Mouse (Mus musculus) urinary bladder, adult 18-20 months (tissue): ENCODE measurements around the gene Zw10.
A peak's percentile ranks its signal among the peaks of the same experiment; 100 is the strongest.

Source experiments
- DNase-seq, 2 experiments: peaks; one replicate each; pipeline ENCODE4 v3.0.0; 2022; ENCODE audit warnings: low spot score in 2 of 2, mixed read lengths in 2 of 2

Gene Zw10

DNA sequence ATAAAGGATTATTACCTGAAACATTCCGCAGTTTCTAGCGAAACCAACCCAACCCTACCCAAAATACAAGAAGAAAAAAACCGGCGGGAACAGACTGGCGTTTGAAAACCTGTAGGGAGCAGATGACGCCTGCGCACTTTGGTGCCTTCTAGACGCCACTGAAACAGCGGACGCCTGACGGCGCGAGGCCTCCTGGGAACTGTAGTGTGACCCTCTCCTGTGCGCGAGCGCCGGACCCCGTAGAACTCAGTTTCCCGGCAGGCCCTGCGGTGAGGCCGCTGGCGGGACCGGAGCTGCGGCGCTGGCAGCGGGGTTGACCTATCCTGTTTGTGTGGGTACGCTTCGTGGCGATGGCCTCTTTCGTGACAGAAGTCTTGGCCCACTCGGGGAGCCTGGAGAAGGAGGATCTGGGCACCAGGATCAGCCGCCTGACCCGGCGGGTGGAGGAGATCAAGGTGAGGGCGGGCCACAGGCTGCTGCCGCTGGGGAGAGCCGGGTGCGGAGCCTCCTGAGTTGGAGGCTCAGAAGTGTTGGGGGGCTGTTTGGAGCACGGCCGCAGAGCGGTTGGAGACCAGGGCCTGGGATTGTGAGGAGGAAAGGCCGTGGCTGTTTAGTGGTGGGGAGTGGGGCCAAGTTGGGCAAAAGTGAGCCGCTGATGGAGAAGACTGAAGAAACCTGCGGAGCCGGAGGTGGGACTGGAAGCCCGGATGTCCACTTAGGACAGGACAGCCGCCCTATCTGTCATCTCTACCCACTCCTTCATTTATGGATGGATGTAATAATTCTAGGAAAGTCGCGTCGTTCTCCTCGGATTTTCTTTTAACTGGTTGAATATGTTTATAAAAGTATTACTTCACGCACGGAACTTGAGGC lies at the start of gene Zw10:
TSS of gene Zw10 (plus strand) at position 281 of the 873 bp plus-strand sequence.
- DNase-seq = peak; percentile 90 to 91

DNA sequence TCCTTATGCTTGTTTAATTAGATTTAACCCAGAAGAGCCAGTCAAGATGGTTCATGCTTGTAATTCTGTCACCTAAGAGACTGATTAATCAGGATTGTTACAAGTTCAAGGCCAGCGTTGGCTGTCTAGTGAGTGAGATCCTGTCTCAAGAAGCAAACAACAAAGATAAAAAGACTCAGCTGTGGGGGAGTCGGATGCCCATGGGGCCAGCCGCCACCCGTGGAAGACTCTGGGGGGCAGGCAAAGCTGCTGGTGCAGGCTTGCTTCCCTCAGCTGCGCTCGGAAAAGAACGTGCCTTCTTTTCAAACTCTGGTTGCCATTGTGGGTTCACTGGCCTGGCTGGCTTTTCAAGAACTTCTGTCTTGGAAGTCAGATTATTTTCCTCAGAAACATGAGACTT lies 39.6 kb upstream of the Zw10 start:
- DNase-seq = no peak

DNA sequence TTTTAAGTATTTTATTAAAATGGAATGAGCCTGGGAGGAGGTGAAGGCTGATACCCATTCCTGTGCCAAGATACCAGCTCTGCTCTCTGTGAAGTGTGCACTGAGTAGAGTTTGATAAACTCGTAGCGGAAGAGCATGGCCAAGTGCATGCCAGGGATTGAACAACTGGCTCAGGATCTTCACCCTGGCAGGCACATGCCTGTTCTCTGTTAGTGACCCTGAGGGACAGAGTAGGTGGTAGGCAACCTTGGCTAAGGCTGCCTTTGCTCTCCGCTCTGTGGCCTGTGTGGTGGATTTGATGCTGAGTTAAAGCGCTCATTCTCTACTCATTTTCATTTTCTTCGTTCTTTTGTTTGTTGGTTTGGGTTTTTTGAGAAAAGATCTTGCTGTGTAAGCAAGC lies 34.1 kb upstream of the Zw10 start:
- DNase-seq = no peak

DNA sequence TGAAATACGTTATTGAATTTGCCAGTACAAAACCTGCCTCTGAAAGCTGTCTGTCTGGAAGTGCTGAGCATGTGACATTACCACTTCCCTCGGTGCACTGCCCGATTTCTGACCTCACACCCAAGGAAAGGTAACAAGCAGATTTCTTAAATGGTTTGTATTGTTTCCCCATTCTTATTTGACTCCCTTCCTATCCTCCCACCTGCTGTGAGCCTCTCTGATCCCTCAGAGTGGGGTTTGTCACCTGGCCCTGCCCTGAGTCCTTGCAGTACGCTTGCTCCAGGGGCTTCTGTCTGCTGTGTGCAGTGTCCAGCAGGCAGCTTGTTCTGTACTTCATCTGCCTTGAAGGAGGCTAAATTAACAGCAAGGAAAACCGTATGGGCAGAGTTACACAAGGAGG lies 31.5 kb upstream of the Zw10 start:
- no peak for DNase-seq

DNA sequence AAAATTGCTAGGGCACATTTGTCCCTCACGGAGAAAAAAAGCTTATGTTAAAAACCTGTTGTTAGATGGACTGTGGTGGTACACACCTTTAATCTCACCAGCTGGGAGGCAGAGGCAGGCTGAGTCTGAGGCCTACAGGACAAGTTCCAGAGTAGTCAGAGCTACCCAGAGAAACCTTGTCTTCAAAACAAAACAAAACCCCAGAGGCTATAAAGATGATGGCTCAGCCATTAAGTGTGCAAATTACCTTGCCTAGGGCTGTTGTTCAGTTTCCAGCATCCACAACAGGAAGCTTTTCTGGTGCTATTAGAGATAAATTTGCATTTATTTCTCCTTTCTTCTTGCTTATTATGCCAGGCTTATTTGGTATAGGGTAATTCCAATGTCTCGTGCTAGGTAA lies 30.9 kb upstream of the Zw10 start:
- DNase-seq = no peak

DNA sequence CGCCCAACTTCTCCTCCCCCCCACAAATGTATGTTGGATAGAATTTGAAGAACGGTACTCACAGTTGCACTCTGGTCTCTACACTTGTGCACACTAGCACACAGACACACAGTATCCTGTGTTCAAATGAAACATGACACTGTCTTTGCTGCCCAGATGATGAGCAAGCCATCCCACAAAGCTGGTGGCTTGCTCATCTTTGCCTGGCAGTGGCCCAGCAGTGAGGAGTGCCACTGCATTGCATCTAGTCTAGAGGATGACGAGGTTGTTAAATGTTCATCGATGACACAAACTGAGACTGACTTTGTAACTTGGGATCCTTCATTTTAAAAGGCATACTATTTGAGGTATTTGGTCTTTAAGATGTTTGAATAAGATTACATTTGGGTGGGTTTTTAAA lies 20.6 kb upstream of the Zw10 start:
- DNase-seq = no peak

DNA sequence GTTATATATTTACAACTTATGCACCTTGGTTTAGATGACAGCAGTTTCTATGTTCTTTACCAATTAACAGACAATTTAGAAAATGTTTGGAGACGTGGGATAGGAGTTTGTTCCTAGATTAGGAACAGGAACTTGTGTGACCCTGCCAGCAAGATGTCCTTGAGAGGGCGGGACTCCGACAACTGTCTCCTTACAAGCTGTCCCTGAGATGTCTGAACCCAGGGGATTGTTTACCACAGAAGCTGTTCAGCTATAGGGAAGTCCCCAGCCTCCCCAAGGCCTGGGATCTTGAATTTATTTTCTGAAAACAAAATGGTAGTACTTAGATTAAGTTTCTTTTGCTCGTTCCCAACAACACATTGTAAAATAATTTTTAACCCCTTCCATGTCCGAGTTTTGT lies 4.5 kb upstream of the Zw10 start:
- no peak for DNase-seq

DNA sequence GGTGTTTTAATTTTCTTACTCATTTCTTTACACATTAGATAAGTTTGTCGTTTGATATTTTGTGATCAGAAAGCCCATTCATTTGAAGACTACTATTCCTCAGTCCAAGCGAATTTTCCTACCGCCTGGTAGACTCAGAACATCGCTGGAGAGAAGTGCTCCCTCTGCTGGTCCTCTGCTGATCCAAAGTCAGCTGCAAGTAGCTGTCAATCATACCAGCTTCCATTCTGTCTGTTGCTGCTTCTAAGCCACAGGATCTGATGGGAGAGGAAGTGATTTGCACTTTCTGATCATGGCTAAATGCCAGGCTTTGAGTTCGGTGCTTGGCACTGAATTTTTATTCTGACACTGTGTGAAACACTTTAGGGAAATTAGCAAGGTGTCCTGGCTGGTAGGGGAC lies 4.1 kb upstream of the Zw10 start:
- peak in 1 of 2 experiments; percentile 16 for DNase-seq

DNA sequence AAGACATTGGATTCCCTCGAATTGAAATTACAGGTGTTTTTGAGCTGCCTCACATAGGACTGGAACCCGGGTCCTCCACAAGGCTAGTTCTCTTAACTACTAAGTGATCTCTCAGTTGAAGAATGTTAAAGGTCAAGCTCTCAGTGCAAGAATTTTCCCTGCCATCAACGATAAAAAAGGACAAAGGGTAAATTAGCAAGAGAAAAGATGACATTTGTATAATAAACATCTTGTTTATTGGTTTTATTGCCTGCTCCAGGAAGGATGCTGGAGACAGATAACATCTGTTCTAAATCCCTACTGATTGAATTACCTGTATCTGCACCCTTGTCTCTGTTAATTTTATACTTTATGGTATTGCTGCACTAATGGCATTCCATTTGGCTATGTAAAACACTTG lies 1.4 kb upstream of the Zw10 start:
- no peak for DNase-seq

DNA sequence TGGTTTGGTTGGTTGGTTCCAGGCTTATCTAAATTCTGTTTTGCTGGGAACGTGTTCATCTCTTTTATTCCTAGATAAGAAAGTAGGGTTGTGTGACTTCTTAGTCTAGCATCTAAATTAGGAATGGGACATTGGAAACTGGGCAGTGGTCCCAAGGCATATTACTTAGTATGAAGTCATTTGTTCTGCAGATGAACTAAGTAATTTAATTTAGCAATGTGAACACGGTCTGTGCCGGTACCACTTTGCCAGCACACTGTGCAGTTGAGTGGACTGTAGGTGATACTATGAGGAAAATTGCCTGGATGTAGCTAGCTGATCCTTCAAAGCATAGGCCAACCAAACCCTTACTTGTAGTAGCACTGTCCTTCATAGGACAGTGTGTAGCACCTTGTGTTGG lies 21.4 kb downstream of the Zw10 start:
- DNase-seq = no peak

DNA sequence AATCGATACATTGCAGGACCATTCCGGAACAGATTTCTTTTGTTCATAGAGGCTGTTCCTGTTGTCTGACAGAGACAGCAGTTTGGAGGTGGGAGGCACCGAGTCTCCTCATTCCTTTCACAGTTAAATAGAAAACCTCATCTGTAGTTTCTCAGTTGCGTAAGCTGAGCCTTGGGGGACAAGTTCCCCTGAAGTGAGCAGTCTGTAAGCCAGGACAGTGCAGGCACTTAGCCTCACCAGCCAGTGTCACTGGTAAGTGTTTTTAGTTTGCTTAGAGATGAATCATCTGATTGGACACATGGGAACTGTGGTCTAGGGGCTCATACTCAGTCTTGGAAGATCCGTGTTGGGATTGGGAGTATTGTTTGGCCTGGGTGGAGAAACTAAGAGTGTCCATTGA lies 25.7 kb downstream of the Zw10 start, which contains the start of gene Tmprss5:
TSS of gene Tmprss5 (plus strand) at position 154 of the 400 bp plus-strand sequence.
- no peak for DNase-seq

DNA sequence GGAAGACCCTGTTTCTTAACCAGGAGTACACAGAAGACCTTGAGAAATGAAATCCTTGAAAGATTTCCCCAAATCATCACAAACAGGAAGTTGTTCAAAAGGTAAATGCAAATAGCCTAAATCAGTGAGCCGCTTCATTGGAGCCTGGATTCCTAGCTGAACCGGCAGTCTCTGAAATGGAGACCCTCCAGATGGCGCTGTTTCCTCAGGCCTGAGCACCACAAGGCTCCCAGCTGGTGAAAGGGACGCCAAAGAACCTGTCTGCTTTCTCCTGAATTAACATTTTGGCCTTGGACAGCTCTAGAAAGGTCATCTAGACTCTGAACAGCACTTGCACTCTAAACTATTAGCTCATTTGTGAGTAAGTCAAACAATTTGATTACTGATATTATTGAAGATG lies 26.1 kb downstream of the Zw10 start:
- peak; percentile 4 to 41 for DNase-seq

DNA sequence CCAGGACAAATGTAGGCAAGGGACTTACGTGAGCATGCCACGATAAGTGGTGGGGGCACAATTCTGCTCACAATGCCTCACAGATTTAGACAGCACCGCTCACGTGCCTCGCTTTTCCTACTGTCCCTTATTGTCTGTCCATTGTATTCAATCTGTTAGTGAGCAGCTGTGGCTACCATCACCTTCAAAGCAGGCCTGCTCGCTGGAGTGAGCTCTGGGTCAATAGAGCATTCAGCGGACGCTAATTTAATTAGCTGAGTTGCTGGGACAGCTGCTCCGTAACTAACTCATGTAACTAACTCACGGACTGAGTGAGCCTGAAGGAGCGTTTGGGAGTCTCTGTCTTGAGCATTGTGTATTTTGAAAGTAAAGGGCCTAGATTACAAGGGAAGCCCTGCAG lies 31.9 kb downstream of the Zw10 start:
- DNase-seq = no peak

DNA sequence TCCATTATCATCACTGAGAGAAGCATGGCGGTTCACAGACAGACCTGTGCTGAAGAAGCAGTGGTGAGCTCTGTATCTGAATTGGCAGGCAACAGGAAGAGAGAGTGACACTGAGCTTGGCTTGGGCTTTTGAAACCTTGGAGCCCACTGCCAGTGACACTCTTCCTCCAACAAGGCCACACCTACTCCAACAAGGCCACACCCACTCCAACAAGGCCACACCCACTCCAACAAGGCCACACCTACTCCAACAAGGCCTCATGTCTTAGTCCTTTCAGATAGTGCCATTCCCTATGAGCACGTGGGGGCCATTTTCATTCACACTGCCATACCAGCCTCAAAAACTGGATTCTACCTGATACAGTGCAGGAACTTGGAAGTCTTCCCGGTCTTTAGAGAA lies 43.5 kb downstream of the Zw10 start:
- DNase-seq = no peak

DNA sequence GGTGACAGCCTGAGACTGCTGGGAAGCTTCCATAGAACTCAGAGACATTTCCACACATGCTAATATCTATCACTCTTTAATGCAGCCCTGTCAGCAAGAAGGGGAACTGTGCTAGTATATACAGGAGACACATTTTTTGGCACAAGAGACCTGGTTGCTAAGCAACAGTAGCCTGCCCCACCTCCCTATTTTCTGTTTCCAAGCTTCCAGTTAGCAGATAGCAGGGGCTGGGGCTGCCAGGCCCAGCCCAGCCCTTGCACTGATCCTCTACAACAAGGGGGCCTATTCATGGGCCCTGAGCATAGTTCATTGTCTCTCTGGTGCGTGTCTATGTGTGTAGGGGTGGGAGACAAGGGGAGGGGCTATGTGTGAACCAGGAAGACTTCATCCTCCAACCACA lies 46.9 kb downstream of the Zw10 start:
- no peak for DNase-seq

DNA sequence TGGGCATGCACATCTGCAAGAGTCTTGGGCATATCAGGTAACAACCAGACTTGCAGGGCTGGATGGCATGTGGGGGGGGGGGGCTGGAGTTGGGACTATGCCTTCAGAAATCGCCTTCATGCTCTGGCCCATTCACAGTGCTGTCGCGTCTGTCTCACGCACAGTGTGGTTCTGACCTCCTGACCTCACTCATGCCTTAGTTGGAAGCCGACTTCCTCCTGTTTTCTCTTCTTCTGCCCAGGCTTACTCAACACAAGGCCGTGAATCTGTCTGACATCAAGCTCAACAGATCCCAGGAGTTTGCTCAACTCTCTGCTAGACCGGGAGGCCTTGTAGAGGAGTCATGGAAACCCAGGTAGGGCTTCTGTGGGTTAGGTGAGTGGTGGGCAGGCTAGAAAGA lies 53.7 kb downstream of the Zw10 start:
- DNase-seq = no peak

DNA sequence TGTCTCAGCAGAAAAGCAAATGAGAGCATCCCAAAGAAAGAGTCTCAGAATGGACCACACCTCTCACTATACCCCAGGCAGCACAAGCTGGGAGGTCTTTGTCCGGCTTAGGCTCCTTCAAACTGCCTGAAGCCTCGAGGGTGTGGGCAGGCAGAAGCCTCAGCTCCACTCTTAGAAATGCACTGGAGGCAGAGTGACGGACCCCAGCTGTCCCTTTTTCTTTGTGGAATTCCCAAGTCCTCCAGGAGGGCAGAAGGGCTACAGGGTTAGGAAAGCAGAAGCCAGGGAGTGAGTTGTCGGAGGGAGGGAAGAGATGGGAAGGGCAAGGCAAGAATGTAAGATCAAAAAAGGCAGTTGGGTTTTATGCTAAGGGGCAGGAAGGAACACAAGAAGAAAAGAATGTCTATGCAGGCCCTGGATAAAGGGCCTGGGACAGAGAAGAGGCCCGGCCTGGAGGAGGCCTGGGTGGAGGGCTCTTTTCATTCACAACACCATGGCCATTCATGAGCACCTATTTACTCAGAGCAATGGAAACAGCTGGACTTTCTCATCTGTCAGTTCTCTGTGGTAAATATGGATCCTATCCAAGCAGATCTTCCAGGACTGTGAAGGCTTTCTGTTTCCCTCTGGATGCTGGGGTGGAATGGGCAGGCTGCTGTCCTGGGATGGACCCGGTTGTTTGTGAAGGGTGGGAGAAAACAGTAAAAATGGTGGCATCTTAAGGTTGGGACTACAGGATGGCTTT lies 55.2 kb downstream of the Zw10 start:
- DNase-seq = no peak

DNA sequence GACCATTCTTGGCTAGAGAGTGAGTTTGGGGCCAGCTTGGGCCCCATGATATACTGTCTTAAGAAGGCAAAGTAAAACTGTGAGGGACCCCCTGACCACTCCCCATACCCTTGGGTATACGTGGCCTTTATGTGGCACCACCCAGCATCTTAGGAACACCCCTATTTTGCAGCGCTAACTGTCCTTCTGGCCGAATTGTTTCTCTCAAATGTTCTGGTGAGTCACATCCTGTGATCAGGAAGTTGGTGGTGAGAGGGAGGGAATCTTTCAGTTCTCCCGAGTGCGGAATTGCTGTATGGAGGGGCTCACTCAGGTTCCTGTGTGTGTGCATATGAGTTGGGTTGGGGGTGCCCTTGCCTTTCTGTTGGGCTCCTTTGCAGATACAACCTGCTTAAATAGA lies 55.9 kb downstream of the Zw10 start:
- DNase-seq = no peak

DNA sequence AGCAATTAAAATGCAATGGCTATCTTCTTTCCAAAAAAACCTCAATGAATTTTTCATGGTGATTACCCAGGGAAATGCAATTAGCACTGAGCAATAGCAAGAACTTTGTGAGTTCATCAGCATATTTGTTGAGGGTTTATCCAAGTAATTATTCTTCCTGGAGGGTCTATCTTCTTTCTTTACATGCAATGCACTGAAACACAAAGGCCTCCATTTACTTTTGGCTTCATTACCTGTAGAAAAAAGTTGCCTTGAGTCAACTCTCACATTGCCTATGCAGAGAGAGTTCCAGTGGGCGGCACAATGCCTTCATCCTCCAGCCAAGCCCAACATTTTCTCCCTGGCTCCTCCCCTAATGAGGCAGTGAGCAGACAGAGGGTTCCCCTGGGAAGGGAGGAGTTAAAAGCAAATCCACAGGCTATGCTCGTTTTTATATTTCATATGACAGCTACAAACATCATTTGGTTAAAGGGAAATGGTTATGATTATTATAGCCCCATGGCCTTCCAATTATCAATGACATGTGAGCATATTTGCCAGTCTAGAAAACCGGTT lies 62.9 kb downstream of the Zw10 start:
- DNase-seq = no peak

DNA sequence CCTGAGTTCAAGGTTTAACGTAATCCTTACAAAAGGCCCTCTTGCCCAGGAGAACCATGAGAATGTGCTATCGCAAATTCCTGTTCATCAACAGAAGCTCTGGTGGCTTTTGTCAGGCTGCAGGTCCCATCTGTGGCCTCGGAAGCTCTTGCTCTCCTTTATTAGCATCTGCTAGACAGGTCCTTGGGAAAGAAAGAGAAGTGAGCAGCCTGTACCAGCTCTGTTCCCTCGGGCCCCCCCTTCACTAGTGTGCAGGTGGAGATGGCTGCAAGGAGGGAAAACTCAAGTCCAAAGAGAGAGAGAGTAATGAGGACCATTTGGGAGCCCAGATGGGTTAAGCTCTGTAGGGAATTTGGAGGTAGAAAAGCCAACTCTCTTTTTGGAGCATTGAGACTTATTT lies 64.3 kb downstream of the Zw10 start:
- DNase-seq = no peak

DNA sequence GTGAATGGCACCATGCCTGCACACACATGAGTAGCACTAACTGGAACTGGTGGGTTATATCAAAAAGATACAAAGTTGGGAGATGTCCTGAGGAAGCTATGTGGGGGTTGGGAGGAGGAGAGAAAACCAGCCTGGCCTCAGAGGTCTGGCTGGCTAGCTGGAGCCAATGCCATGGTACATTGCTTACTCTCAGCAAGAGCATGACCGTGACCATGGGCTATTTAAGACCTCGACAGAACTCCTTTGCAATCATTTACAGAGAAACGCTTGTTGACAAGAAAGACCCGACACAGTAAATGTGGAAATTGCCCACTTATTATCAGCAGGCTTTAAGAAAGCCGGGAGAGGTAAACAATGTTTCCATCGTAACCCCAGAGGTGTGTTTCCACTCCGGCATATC lies 70.3 kb downstream of the Zw10 start:
- no peak for DNase-seq
